7 mouse cellular contexts compared by ENCODE assay signal in genomic region chr6:91285814-91286545, GRCm38 (mm10).
DNase-seq lines count a peak whose midpoint lies in the region; ATAC-seq and TF ChIP-seq lines count a peak whose summit lies in the region.

No protein-coding gene starts in this region.

- no peaks in the 10 kb centered on the region for H3K79me2 ChIP-seq in liver, adult 2 months (ENCODE audit: control insufficient read depth, insufficient read depth, low read length)

- peak; percentile 46 for DNase-seq in liver, adult 2 months (ENCODE audit: extremely low read depth, low read depth, low spot score)
- no peak for DNase-seq in liver
- DNase-seq in forebrain, embryonic 11.5 days (ENCODE audit: low spot score), result peak; percentile 70
- DNase-seq in skeletal muscle tissue, adult 2 months (ENCODE audit: low read depth, low spot score), result peak; percentile 55
- DNase-seq in kidney, postnatal 25 days, result no peak

- H3K4me1 ChIP-seq in liver, adult 2 months (ENCODE audit: control insufficient read depth, insufficient read depth, low read length), result peaks cover 8% of the 10 kb centered on the region
- H3K4me1 ChIP-seq in forebrain, embryonic 11.5 days (replicated peaks; ENCODE audit: control insufficient read depth, insufficient read depth, low read length), result peaks cover 25% of the 10 kb centered on the region
- peaks cover 10% of the 10 kb centered on the region; the same call in 1 of the 2 replicates for H3K4me1 ChIP-seq in intestine, embryonic 15.5 days (replicated peaks)

- ATAC-seq in forebrain, embryonic 11.5 days (replicated peaks; ENCODE audit: low FRiP score), result no peak
- no peak; the same call in none of the 2 replicates for ATAC-seq in intestine, embryonic 15.5 days
- ATAC-seq in megakaryocyte progenitor cell, adult 5-6 weeks (replicated peaks; ENCODE audit: poor library complexity), result no peak

- no peak overlapping the region for H3K9ac ChIP-seq in liver, adult 2 months (ENCODE audit: low read depth, low read length)
- peak overlapping the region; percentile 66 for H3K9ac ChIP-seq in forebrain, embryonic 11.5 days (ENCODE audit: low read length)
- H3K9ac ChIP-seq in intestine, embryonic 15.5 days, result no peak overlapping the region

- no peak for TF ChIP-seq CTCF in liver, adult 2 months (IDR thresholded peaks at IDR 0.05; ENCODE audit: low read depth, low read length)

- H3K36me3 ChIP-seq in liver, adult 2 months (ENCODE audit: control insufficient read depth, insufficient read depth, low read length), result no peaks in the 10 kb centered on the region
- no peaks in the 10 kb centered on the region for H3K36me3 ChIP-seq in forebrain, embryonic 11.5 days (ENCODE audit: control insufficient read depth, insufficient read depth, low read length)
- H3K36me3 ChIP-seq in intestine, embryonic 15.5 days, result no peaks in the 10 kb centered on the region

- 35% methylated on average over 30 of the region's 30 CpGs for WGBS in liver, adult 2 months
- WGBS in forebrain, embryonic 11.5 days, result 30% methylated on average over 30 of the region's 30 CpGs
- 34% methylated on average over 30 of the region's 30 CpGs for whole genome bisulfite sequencing in intestine, embryonic 15.5 days

- peak overlapping the region; percentile 81 for H3K4me2 ChIP-seq in forebrain, embryonic 11.5 days (ENCODE audit: low read depth, low read length, severe bottlenecking)
- peak overlapping the region; percentile 51 for H3K4me2 ChIP-seq in intestine, embryonic 15.5 days (replicated peaks)

- TF ChIP-seq POLR2A in liver, adult 2 months (IDR thresholded peaks at IDR 0.05; ENCODE audit: extremely low read depth, insufficient read depth, low read length), result no peak

- H3K4me3 ChIP-seq in liver, adult 2 months (ENCODE audit: insufficient read depth, low read depth, low read length), result no peak overlapping the region
- H3K4me3 ChIP-seq in forebrain, embryonic 11.5 days (ENCODE audit: low read depth, low read length), result peak overlapping the region; percentile 27; the same call in 1 of the 2 replicates
- no peak overlapping the region for H3K4me3 ChIP-seq in intestine, embryonic 15.5 days (replicated peaks)

- H3K9me3 ChIP-seq in forebrain, embryonic 11.5 days (ENCODE audit: control insufficient read depth, low read length), result no peaks in the 10 kb centered on the region
- H3K9me3 ChIP-seq in intestine, embryonic 15.5 days, result no peaks in the 10 kb centered on the region

- no peaks in the 10 kb centered on the region; the same call in 1 of the 2 replicates for H3K27me3 ChIP-seq in liver, adult 2 months (ENCODE audit: control insufficient read depth, insufficient read depth, low read length)
- H3K27me3 ChIP-seq in forebrain, embryonic 11.5 days (ENCODE audit: control insufficient read depth, insufficient read depth, low read length), result peaks cover 8% of the 10 kb centered on the region; the same call in 1 of the 2 replicates
- peaks cover 74% of the 10 kb centered on the region for H3K27me3 ChIP-seq in intestine, embryonic 15.5 days (replicated peaks)

- H3K27ac ChIP-seq in liver, adult 2 months (replicated peaks; ENCODE audit: insufficient read depth, low read depth, low read length), result no peak overlapping the region
- H3K27ac ChIP-seq in forebrain, embryonic 11.5 days (ENCODE audit: low read depth, low read length), result no peak overlapping the region
- H3K27ac ChIP-seq in intestine, embryonic 15.5 days, result no peak overlapping the region

Comparison
In these comparisons a context has a peak if more than half of its experiments do, and no peak if none do; other contexts are left out.
1. DNase-seq: peak in liver, adult 2 months (single experiment), forebrain, embryonic 11.5 days (single experiment) and skeletal muscle tissue, adult 2 months (single experiment); none in liver (single experiment) and kidney, postnatal 25 days (0 of 2).